Mouse (Mus musculus) layer of hippocampus, postnatal 25 days (tissue): ENCODE measurements around the gene Dll3. TPM values are rescaled to one million over a fixed set of nuclear protein-coding genes. Genes with fewer than 3 reads are reported as not detected.
"Not testable (repeated sequence)": the region's sequence is repeated elsewhere in the genome, so short reads cannot be mapped to it uniquely, and the experiment has no call there.

ENCODE experiments used
- DNase-seq, 2 experiments: peaks; one replicate each; pipeline ENCODE4 v3.0.0; 2022; ENCODE audit warnings: mixed read lengths in 2 of 2, low spot score in 1 of 2; ENCODE audit errors: extremely low spot score in 1 of 2
- total RNA-seq, 2 experiments: library from RNA; stranded (reverse); gene quantifications; 2 replicates each; pipeline ENCODE4 v1.2.3; 2021

Dll3 gene
- total RNA-seq, 2 experiments from 2014 or later: 2.5 to 3.0 TPM

DNA sequence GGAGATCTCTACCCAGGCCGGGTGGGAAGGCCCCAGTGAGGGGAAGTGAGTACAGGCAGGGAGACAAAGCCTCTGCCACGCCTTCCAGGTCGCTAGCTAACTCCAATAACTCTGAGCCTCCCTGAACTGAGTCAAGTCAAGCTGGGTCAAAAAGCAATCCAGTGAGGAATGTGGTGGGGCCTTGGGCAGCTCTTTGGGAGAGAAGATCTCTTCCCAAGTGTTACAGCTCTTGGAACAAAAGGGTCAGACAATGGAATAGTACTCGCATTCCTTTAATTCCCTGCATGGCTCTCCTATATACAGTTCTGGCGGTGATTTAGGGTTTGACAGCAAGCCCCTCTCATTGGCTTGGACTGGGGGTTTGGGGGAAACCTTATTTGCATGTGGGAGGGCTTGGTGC lies 39.2 kb downstream of the Dll3 start:
- DNase-seq: no peak

DNA sequence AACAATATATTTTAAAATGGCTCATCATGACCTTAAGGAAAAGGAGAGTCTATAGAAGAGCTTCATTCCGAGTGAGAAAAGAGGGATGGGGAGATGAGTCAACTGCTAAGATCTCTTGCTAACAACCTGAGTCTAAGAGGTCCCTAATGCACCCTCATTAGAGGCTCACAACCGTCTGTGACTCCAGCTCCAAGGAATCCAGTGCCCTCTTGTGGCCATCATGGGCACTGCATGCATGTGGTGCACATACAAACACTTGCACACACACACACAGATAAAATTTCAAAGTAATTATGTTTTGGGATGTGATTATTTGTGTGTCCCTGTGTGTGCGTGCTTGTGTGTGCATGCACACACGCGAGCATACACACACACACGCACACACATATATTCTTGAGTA lies 46.6 kb downstream of the Dll3 start:
- DNase-seq: no peak

DNA sequence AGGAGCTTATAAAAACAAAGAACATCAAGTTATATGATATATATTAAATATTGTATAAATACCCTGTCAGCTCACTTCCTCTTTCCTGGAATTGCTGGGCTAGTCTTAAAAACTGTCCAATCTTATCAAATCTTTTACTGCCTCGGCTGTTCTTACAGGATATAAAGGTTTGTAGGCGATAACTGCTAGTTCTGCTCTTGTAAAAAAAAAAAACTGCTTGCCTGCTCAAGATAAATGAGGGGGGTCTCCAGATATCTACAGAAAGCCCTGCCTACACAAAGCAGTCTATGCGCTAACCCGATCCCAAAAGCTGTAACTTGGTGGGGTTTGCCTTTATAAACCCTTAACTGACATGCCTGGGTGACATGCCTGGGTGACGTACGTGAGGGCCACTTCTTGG lies 47.4 kb downstream of the Dll3 start:
- DNase-seq: no peak

DNA sequence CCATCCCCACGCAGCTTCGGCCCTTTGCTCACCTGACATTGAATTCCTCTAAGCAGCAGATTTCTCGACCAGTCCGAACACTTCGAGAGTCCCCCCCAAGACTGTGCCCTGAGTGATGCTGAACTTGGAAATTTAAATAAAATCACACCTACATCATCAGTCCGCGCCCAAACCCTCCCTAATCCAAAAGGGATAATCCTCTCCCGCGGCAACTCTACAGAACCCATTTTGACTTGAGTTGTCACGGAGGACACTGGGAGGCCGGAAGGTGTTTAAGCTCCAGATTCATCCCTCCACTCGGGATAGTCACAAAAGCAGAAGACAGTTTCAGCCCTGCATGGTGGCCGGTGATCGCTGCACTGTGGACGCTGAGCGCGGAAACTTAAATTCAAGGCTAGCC lies 50.1 kb downstream of the Dll3 start:
- no peak for DNase-seq

DNA sequence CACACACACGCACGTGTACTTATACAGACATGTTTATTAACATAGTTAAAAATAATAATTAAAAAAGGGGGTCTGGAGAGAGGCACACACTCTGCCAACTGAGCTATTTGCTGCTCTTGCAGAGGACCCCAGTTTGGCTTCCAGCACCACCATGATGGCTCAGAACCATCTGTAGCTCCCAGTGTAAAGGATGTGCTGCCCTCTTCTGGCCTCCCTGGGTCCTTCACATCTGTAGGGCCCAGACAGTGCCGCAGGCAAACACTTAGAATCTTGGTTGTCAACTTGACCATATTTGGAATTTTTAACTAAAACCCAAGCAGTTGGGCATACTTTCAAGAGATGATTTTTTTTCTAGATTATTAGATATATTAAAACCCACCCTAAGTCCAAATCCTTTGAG lies 53.1 kb downstream of the Dll3 start:
- DNase-seq: no peak

DNA sequence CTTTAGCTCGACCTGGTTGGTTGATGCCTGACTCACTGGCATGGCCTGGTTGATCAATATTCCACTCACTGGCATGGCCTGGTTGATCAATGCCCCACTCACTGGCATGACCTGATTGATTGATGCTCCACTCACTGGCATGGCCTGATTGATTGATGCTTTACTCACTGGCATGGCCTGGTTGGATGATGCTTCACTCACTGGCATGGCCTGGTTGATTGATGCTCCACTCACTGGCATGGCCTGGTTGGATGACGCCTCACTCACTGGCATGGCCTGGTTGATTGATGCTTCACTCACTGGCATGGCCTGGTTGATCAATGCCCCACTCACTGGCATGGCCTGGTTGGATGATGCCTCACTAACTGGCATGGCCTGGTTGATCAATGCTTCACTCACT lies 58.1 kb downstream of the Dll3 start:
- DNase-seq: not testable (repeated sequence)

Other genes with a start within 250 kb of the Dll3 start
- gene Fcgbp, start 231.0 kb downstream of the Dll3 start, total RNA-seq: 1 to 10 TPM in 1 of 2 experiments, under 1 TPM in 1; 0.94 to 1.2 TPM
- under 1 TPM in 1 of 2 experiments, not detected in 1; 0.05 TPM for gene 9530053A07Rik, start 172.8 kb downstream of the Dll3 start, total RNA-seq
- 10 to 100 TPM; 43.5 to 53.4 TPM for gene Fbl, start 132.5 kb downstream of the Dll3 start, total RNA-seq
- 10 to 100 TPM; 41.7 to 49.8 TPM for gene Dyrk1b, start 122.8 kb downstream of the Dll3 start, total RNA-seq
- 10 to 100 TPM; 53.5 to 62.9 TPM for gene Eid2, start 34.4 kb downstream of the Dll3 start, total RNA-seq
- gene Eid2b, start 24.5 kb downstream of the Dll3 start, total RNA-seq: 10 to 100 TPM; 35.6 to 39.2 TPM
- under 1 TPM; 0.27 to 0.38 TPM for gene Selenov, start 11.1 kb downstream of the Dll3 start, total RNA-seq
- 10 to 100 TPM; 37.7 to 47.0 TPM for gene Timm50, start 9.8 kb upstream of the Dll3 start, total RNA-seq
- 100 to 1,000 TPM; 108 to 124 TPM for gene Supt5, start 36.5 kb upstream of the Dll3 start, total RNA-seq
- 100 to 1,000 TPM; 431 to 496 TPM for gene Rps16, start 48.4 kb upstream of the Dll3 start, total RNA-seq
- gene Plekhg2, start 70.4 kb upstream of the Dll3 start, total RNA-seq: 1 to 10 TPM; 6.2 to 8.9 TPM
- gene Zfp36, start 78.0 kb upstream of the Dll3 start, total RNA-seq: 1 to 10 TPM; 2.7 to 2.8 TPM
- 10 to 100 TPM; 19.3 to 22.0 TPM for gene Med29, start 90.5 kb upstream of the Dll3 start, total RNA-seq
- gene Paf1, start 90.7 kb upstream of the Dll3 start, total RNA-seq: 10 to 100 TPM; 63.0 to 69.3 TPM
- 1 to 10 TPM; 1.3 to 2.3 TPM for gene Gmfg, start 135.2 kb upstream of the Dll3 start, total RNA-seq
- gene Lrfn1, start 149.7 kb upstream of the Dll3 start, total RNA-seq: 10 to 100 TPM; 74.1 to 76.7 TPM
- not detected for gene Ifnl2, start 208.2 kb upstream of the Dll3 start, total RNA-seq
- not detected for gene Ifnl3, start 220.6 kb upstream of the Dll3 start, total RNA-seq
- gene Sycn, start 238.6 kb upstream of the Dll3 start, total RNA-seq: not detected
- gene Nccrp1, start 245.0 kb upstream of the Dll3 start, total RNA-seq: under 1 TPM; 0.40 to 0.57 TPM